Mouse (Mus musculus): ENCODE data around the gene Fuom. TPM values are rescaled to one million over a fixed set of nuclear protein-coding genes. Genes with fewer than 3 reads are reported as not detected.

The Fuom gene
- polyA plus RNA-seq, 1 experiment from 2014 or later: 69.3 TPM

DNA sequence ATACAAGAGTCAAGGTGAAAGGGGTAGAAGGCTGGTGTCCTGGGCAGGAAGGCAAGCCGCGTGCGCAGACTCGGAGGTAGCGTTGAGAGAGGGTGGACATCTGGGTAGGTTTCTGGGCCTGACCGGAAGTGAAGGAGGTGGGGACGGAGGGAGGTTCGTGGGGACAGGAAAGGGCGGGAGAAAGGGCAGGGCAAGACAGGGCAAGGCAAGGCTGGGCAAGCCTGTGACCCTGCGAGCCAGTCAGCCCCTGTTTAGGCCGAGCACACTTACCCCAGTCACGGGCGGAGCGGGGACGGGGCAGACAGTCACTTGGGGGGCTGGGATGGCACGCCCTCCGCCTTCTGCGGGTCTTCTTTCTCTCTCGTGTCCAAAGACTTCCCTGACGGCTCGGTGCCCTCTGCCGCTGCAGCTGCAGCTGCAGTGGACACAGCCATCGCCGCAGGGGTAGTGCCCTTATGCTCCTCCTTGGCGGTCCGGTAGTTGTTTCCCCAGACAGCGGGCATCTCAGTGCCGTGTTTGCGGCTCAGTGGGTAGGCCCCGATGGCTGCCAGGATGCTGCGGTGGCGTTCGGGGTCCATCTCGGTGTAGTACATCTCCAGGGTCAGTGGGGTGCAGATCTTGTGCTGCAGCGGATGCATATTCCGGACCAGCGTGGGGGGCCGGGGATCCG lies 32.1 kb downstream of the Fuom start:
- no peaks in the 10 kb centered on the region for H3K36me3 ChIP-seq (ENCODE audit: control insufficient read depth, insufficient read depth, low read length)
- H3K4me1 ChIP-seq (ENCODE audit: control insufficient read depth, insufficient read depth, low read length): no peaks in the 10 kb centered on the region
- H3K4me2 ChIP-seq: peak overlapping the region; percentile 65
- WGBS (ENCODE audit: insufficient replicate concordance): 26% methylated on average over 39 of the region's 39 CpGs
- H3K9ac ChIP-seq (ENCODE audit: low read depth, low read length): peak overlapping the region; percentile 58
- H3K27me3 ChIP-seq (ENCODE audit: control insufficient read depth, insufficient read depth, low read length): peaks cover 34% of the 10 kb centered on the region
- peak overlapping the region; percentile 32 for H3K4me3 ChIP-seq (ENCODE audit: low read depth, low read length)
- H3K9me3 ChIP-seq (replicated peaks; ENCODE audit: control insufficient read depth, low read length): 0 out of 2 replicates have a peak, but pooled peaks cover 3% of the 10 kb centered on the region
- no peak overlapping the region for H3K27ac ChIP-seq (ENCODE audit: low read depth, low read length)
- 0 out of 2 replicates have a peak, but pooled peaks have one; percentile 6 for ATAC-seq (replicated peaks; ENCODE audit: insufficient number of reproducible peaks, low FRiP score, low TSS enrichment)

- H3K27ac ChIP-seq (ENCODE audit: low read depth, low read length): no peak overlapping the region
- no peak overlapping the region for H3K4me3 ChIP-seq (ENCODE audit: low read depth, low read length)
- no peaks in the 10 kb centered on the region for H3K36me3 ChIP-seq (ENCODE audit: control insufficient read depth, insufficient read depth, low read length)
- no peak for ATAC-seq (replicated peaks; ENCODE audit: insufficient number of reproducible peaks, low FRiP score, low TSS enrichment)
- peaks cover 52% of the 10 kb centered on the region for H3K27me3 ChIP-seq (ENCODE audit: control insufficient read depth, insufficient read depth, low read length)
- H3K4me1 ChIP-seq (ENCODE audit: control insufficient read depth, insufficient read depth, low read length): no peaks in the 10 kb centered on the region
- no peak overlapping the region for H3K9ac ChIP-seq (ENCODE audit: low read depth, low read length)
- 0 out of 2 replicates have a peak, but pooled peaks cover 3% of the 10 kb centered on the region for H3K9me3 ChIP-seq (replicated peaks; ENCODE audit: control insufficient read depth, low read length)
- WGBS (ENCODE audit: insufficient replicate concordance): 56% methylated on average over 6 of the region's 6 CpGs
- H3K4me2 ChIP-seq: no peak overlapping the region
These were observed 34.8 kb downstream of the Fuom start for GRCm38 (mm10) chr7:140067397-140067796.

DNA sequence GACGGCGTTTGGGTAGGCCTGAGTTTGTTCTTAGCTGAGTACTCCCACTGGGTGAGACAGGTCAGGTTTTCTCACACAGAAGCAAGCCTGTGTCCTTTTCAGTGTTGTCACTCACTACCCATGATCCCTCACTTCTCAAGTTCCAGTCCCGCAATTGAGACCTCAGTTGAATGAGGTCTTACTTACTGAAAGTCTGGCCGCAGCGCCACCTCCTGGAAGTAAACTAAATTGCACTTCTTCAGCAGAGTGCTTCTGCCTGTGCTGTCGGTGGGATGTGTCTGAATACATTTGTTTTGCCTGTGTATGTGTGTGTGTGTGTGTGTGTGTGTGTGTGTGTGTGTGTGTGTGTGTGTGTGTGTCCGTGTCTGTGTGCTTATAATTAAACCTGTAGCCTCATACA lies 39.1 kb downstream of the Fuom start:
- Histone ChIP-seq H3K36me3 (ENCODE audit: control insufficient read depth, insufficient read depth, low read length) (no peaks in the 10 kb centered on the region), H3K27ac (ENCODE audit: low read depth, low read length) (no peak overlapping the region), H3K4me3 (ENCODE audit: low read depth, low read length) (no peak overlapping the region), H3K27me3 (ENCODE audit: control insufficient read depth, insufficient read depth, low read length) (peaks cover 73% of the 10 kb centered on the region), H3K4me1 (ENCODE audit: control insufficient read depth, insufficient read depth, low read length) (0 out of 2 replicates have a peak, but pooled peaks cover 3% of the 10 kb centered on the region), H3K4me2 (no peak overlapping the region), H3K9me3 (replicated peaks; ENCODE audit: control insufficient read depth, low read length) (0 out of 2 replicates have a peak, but pooled peaks cover 3% of the 10 kb centered on the region), H3K9ac (ENCODE audit: low read depth, low read length) (no peak overlapping the region)
- no peak for ATAC-seq (replicated peaks; ENCODE audit: insufficient number of reproducible peaks, low FRiP score, low TSS enrichment)
- 18% methylated on average over 7 of the region's 7 CpGs for WGBS (ENCODE audit: insufficient replicate concordance)

DNA sequence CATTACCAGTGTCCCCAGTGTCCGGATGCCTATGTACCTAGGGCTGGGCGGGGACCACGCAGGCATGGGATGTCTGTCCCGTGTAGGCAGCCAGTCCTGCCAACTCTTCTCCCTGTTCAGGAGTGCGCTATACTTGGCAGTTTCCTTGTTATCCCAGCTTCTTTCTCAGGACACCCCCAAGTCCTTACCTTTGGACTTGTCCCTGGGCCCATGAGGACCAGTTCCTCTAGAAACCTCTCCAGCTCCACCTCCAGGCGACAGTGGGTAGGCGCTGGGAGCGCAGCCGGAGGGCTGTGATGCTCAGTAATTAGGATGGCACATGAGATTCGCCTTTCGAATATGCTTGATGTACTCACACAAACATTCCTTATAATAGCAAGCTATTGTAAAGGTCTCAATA lies 39.9 kb downstream of the Fuom start:
- 15% methylated on average over 11 of the region's 11 CpGs for WGBS (ENCODE audit: insufficient replicate concordance)
- H3K4me2 ChIP-seq: no peak overlapping the region
- peaks cover 81% of the 10 kb centered on the region for H3K27me3 ChIP-seq (ENCODE audit: control insufficient read depth, insufficient read depth, low read length)
- H3K27ac ChIP-seq (ENCODE audit: low read depth, low read length): no peak overlapping the region
- H3K36me3 ChIP-seq (ENCODE audit: control insufficient read depth, insufficient read depth, low read length): no peaks in the 10 kb centered on the region
- H3K9me3 ChIP-seq (replicated peaks; ENCODE audit: control insufficient read depth, low read length): 0 out of 2 replicates have a peak, but pooled peaks cover 3% of the 10 kb centered on the region
- H3K4me3 ChIP-seq (ENCODE audit: low read depth, low read length): no peak overlapping the region
- H3K9ac ChIP-seq (ENCODE audit: low read depth, low read length): no peak overlapping the region
- no peak for ATAC-seq (replicated peaks; ENCODE audit: insufficient number of reproducible peaks, low FRiP score, low TSS enrichment)
- H3K4me1 ChIP-seq (ENCODE audit: control insufficient read depth, insufficient read depth, low read length): 0 out of 2 replicates have a peak, but pooled peaks cover 3% of the 10 kb centered on the region

- WGBS (ENCODE audit: insufficient replicate concordance): 3% methylated on average over 6 of the region's 6 CpGs
- peaks cover 86% of the 10 kb centered on the region for H3K27me3 ChIP-seq (ENCODE audit: control insufficient read depth, insufficient read depth, low read length)
- H3K27ac ChIP-seq (ENCODE audit: low read depth, low read length): no peak overlapping the region
- no peak overlapping the region for H3K9ac ChIP-seq (ENCODE audit: low read depth, low read length)
- peak overlapping the region; percentile 63 for H3K4me2 ChIP-seq
- H3K4me3 ChIP-seq (ENCODE audit: low read depth, low read length): no peak overlapping the region; the same call in 1 of the 2 replicates
- no peaks in the 10 kb centered on the region for H3K36me3 ChIP-seq (ENCODE audit: control insufficient read depth, insufficient read depth, low read length)
- H3K9me3 ChIP-seq (replicated peaks; ENCODE audit: control insufficient read depth, low read length): 0 out of 2 replicates have a peak, but pooled peaks cover 3% of the 10 kb centered on the region
- H3K4me1 ChIP-seq (ENCODE audit: control insufficient read depth, insufficient read depth, low read length): 0 out of 2 replicates have a peak, but pooled peaks cover 3% of the 10 kb centered on the region
- no peak for ATAC-seq (replicated peaks; ENCODE audit: insufficient number of reproducible peaks, low FRiP score, low TSS enrichment)
These were observed 40.5 kb downstream of the Fuom start for GRCm38 (mm10) chr7:140061832-140062130.

GRCm38 (mm10) chr7:140060936-140061831 lies 41.1 kb downstream of the Fuom start:
- Histone ChIP-seq H3K9ac (ENCODE audit: low read depth, low read length) (no peak overlapping the region), H3K27me3 (ENCODE audit: control insufficient read depth, insufficient read depth, low read length) (peaks cover 92% of the 10 kb centered on the region), H3K4me3 (ENCODE audit: low read depth, low read length) (peak overlapping the region; percentile 40), H3K4me1 (ENCODE audit: control insufficient read depth, insufficient read depth, low read length) (0 out of 2 replicates have a peak, but pooled peaks cover 3% of the 10 kb centered on the region), H3K9me3 (replicated peaks; ENCODE audit: control insufficient read depth, low read length) (no peaks in the 10 kb centered on the region), H3K27ac (ENCODE audit: low read depth, low read length) (no peak overlapping the region), H3K4me2 (peak overlapping the region; percentile 63), H3K36me3 (ENCODE audit: control insufficient read depth, insufficient read depth, low read length) (no peaks in the 10 kb centered on the region)
- no peak for ATAC-seq (replicated peaks; ENCODE audit: insufficient number of reproducible peaks, low FRiP score, low TSS enrichment)
- 2% methylated on average over 47 of the region's 47 CpGs for WGBS (ENCODE audit: insufficient replicate concordance)

DNA sequence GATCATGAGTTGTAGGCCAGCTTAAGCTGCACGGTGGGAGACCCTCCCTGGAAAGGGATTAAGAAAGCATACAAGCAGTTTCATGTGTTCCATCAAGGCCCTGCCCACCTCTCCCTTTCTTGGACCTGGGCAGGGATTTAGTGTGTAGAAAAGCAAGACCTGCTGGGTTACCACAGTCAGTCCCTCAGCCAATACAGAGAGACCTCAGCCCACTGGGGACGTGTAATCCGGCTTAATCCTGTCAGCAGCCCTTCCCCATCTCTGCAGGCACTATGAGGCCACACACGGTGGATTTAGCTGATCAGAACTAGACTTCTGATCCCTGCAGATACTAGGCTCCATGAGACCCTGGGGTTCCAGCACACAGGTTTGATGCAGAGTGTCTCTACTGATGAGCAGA lies 42.6 kb downstream of the Fuom start:
- Histone ChIP-seq H3K4me2 (no peak overlapping the region), H3K4me3 (ENCODE audit: low read depth, low read length) (no peak overlapping the region), H3K4me1 (ENCODE audit: control insufficient read depth, insufficient read depth, low read length) (0 out of 2 replicates have a peak, but pooled peaks cover 3% of the 10 kb centered on the region), H3K27ac (ENCODE audit: low read depth, low read length) (no peak overlapping the region), H3K9ac (ENCODE audit: low read depth, low read length) (no peak overlapping the region), H3K9me3 (replicated peaks; ENCODE audit: control insufficient read depth, low read length) (no peaks in the 10 kb centered on the region), H3K36me3 (ENCODE audit: control insufficient read depth, insufficient read depth, low read length) (no peaks in the 10 kb centered on the region), H3K27me3 (ENCODE audit: control insufficient read depth, insufficient read depth, low read length) (peaks cover 94% of the 10 kb centered on the region)
- WGBS (ENCODE audit: insufficient replicate concordance): 16% methylated on average over 4 of the region's 4 CpGs
- no peak for ATAC-seq (replicated peaks; ENCODE audit: insufficient number of reproducible peaks, low FRiP score, low TSS enrichment)

- peak overlapping the region; percentile 52 for H3K4me3 ChIP-seq (ENCODE audit: low read depth, low read length)
- no peaks in the 10 kb centered on the region for H3K36me3 ChIP-seq (ENCODE audit: control insufficient read depth, insufficient read depth, low read length)
- H3K27me3 ChIP-seq (ENCODE audit: control insufficient read depth, insufficient read depth, low read length): peaks cover 93% of the 10 kb centered on the region
- H3K4me2 ChIP-seq: peak overlapping the region; percentile 87
- H3K9ac ChIP-seq (ENCODE audit: low read depth, low read length): peak overlapping the region; percentile 4
- H3K27ac ChIP-seq (ENCODE audit: low read depth, low read length): no peak overlapping the region
- H3K4me1 ChIP-seq (ENCODE audit: control insufficient read depth, insufficient read depth, low read length): 0 out of 2 replicates have a peak, but pooled peaks cover 3% of the 10 kb centered on the region
- WGBS (ENCODE audit: insufficient replicate concordance): 22% methylated on average over 7 of the region's 7 CpGs
- no peak for ATAC-seq (replicated peaks; ENCODE audit: insufficient number of reproducible peaks, low FRiP score, low TSS enrichment)
- no peaks in the 10 kb centered on the region for H3K9me3 ChIP-seq (replicated peaks; ENCODE audit: control insufficient read depth, low read length)
These were observed 43.7 kb downstream of the Fuom start for GRCm38 (mm10) chr7:140058528-140058927.
